Mouse (Mus musculus) kidney, postnatal 0 days (tissue): ENCODE measurements around the gene Mup15. TPM values are rescaled to one million over a fixed set of nuclear protein-coding genes. Genes with fewer than 3 reads are reported as not detected.
"Not testable (repeated sequence)": the region's sequence is repeated elsewhere in the genome, so short reads cannot be mapped to it uniquely, and the experiment has no call there.

ENCODE experiments used
- ATAC-seq: fragments of 200-750 bp; cut with Nextera tagmentation; replicated peaks from 2 replicates; pipeline ENCODE4 v1.8.0; 2017; ENCODE audit warnings: low read depth, moderate number of reproducible peaks, moderate TSS enrichment, moderate library complexity; ENCODE audit not compliant: low FRiP score
- DNase-seq: peaks from one replicate; pipeline ENCODE4 v3.0.0-alpha.2; 2016; ENCODE audit warnings: low spot score
- H3K27ac ChIP-seq: fragments of 300-500 bp; sonication (generic); 2 replicates; pipeline ENCODE4 v1.5.1; 2014; ENCODE audit warnings: mild to moderate bottlenecking
- H3K27me3 ChIP-seq: fragments of 300-500 bp; sonication (generic); 2 replicates; pipeline ENCODE4 v1.6.1; 2014; ENCODE audit warnings: low read length, mixed read lengths; ENCODE audit not compliant: insufficient read depth
- H3K36me3 ChIP-seq: fragments of 300-500 bp; sonication (generic); 2 replicates; pipeline ENCODE4 v1.6.1; 2014; ENCODE audit warnings: low read length, mixed read lengths; ENCODE audit not compliant: insufficient read depth
- H3K4me1 ChIP-seq: fragments of 300-500 bp; sonication (generic); replicated peaks from 2 replicates; pipeline ENCODE4 v1.6.1; 2014; ENCODE audit warnings: antibody characterized with exemption, low read length, mixed read lengths; ENCODE audit not compliant: insufficient read depth
- H3K4me2 ChIP-seq: fragments of 300-500 bp; sonication (generic); 2 replicates; pipeline ENCODE4 v1.6.1; 2014; ENCODE audit warnings: mild to moderate bottlenecking, low read length, moderate library complexity, mixed read lengths
- H3K4me3 ChIP-seq: fragments of 300-500 bp; sonication (generic); replicated peaks from 2 replicates; pipeline ENCODE4 v1.5.1; 2014; ENCODE audit warnings: low read depth, low read length
- H3K9ac ChIP-seq: fragments of 300-500 bp; sonication (generic); 2 replicates; pipeline ENCODE4 v1.6.1; 2014; ENCODE audit warnings: low read depth, low read length
- H3K9me3 ChIP-seq: fragments of 300-500 bp; sonication (generic); replicated peaks from 2 replicates; pipeline ENCODE4 v1.6.1; 2016; ENCODE audit warnings: low read length, inconsistent platforms, mixed read lengths
- WGBS: fragments of 180-500 bp; shearing (Covaris S2); extraction: QIAGEN DNeasy Blood & Tissue Kit; methylation state at CpG from one replicate; pipeline ENCODE4 v1.1.7; 2014; 5-methylcytosine and 5-hydroxymethylcytosine counted together
- polyA plus RNA-seq: library from polyadenylated mRNA; unstranded; fragments of >200 nt; fragmentation: Nextera tagmentation; extraction: Ambion mirVana; gene quantifications from 2 replicates; pipeline ENCODE4 v1.2.1, GENCODE M21; 2015

Gene Mup15
- polyA plus RNA-seq: not detected in 2 replicates

GRCm38 (mm10) chr4:61439643-61440042, at the start of gene Mup15:
Mup15 (minus strand) TSS chr4:61439743.
- H3K9me3 ChIP-seq, DNase-seq, H3K4me3 ChIP-seq, H3K9ac ChIP-seq, H3K27me3 ChIP-seq, H3K4me1 ChIP-seq, H3K36me3 ChIP-seq, H3K27ac ChIP-seq, ATAC-seq, H3K4me2 ChIP-seq: not testable (repeated sequence)
- no CpG with 5 or more reads among the region's 4 CpGs for WGBS

Other genes starting within 250 kb of the Mup15 start
- not detected in 2 replicates for gene Mup13, start 211.5 kb downstream of the Mup15 start, polyA plus RNA-seq
- gene Mup14, start 135.7 kb downstream of the Mup15 start, polyA plus RNA-seq: not detected in 2 replicates
- not detected in 2 replicates for gene Mup16, start 79.8 kb upstream of the Mup15 start, polyA plus RNA-seq
- gene Mup17, start 156.1 kb upstream of the Mup15 start, polyA plus RNA-seq: not detected in 2 replicates
- gene Mup18, start 234.4 kb upstream of the Mup15 start, polyA plus RNA-seq: not detected in 2 replicates